Mouse (Mus musculus) thymus, postnatal 25 days (tissue): ENCODE measurements around the gene C3.

Experiments used
- DNase-seq: peaks from one replicate; pipeline ENCODE4 v3.0.0; 2022

The C3 gene

GRCm38 (mm10) chr17:57219167-57219883 lies 8.6 kb downstream of the C3 start:
- DNase-seq, result peak; percentile 82

GRCm38 (mm10) chr17:57218335-57218900 lies 9.5 kb downstream of the C3 start:
- no peak for DNase-seq

- no peak for DNase-seq
Measured at GRCm38 (mm10) chr17:57214676-57215387, 13.1 kb downstream of the C3 start.

- no peak for DNase-seq
Measured at GRCm38 (mm10) chr17:57211501-57211900, 16.4 kb downstream of the C3 start.

GRCm38 (mm10) chr17:57209330-57209729 lies 18.6 kb downstream of the C3 start:
- peak; percentile 70 for DNase-seq

- DNase-seq, result no peak
Measured at GRCm38 (mm10) chr17:57207938-57208337, 20.0 kb downstream of the C3 start.

GRCm38 (mm10) chr17:57201841-57202724 lies 25.9 kb downstream of the C3 start:
- no peak for DNase-seq

- DNase-seq, result no peak
Measured at GRCm38 (mm10) chr17:57198252-57198651, 29.7 kb downstream of the C3 start.

- DNase-seq, result no peak
Measured at GRCm38 (mm10) chr17:57195326-57196010, 32.5 kb downstream of the C3 start.

- DNase-seq, result peak; percentile 43
Measured at GRCm38 (mm10) chr17:57194771-57195170, 33.2 kb downstream of the C3 start.

GRCm38 (mm10) chr17:57194041-57194507 lies 33.9 kb downstream of the C3 start, which contains the start of gene Tnfsf14:
TSS of gene Tnfsf14 (minus strand) at chr17:57194177.
- DNase-seq, result peak; percentile 80

GRCm38 (mm10) chr17:57188510-57189192 lies 39.3 kb downstream of the C3 start:
- DNase-seq, result no peak

- no peak for DNase-seq
Measured at GRCm38 (mm10) chr17:57185641-57186040, 42.3 kb downstream of the C3 start.

- no peak for DNase-seq
Measured at GRCm38 (mm10) chr17:57182871-57183270, 45.1 kb downstream of the C3 start.

GRCm38 (mm10) chr17:57180363-57180762 lies 47.6 kb downstream of the C3 start:
- peak; percentile 79 for DNase-seq

GRCm38 (mm10) chr17:57173351-57173750 lies 54.6 kb downstream of the C3 start:
- DNase-seq, result no peak

GRCm38 (mm10) chr17:57172378-57172777 lies 55.6 kb downstream of the C3 start:
- DNase-seq, result no peak

GRCm38 (mm10) chr17:57170616-57171260 lies 57.2 kb downstream of the C3 start:
- no peak for DNase-seq

GRCm38 (mm10) chr17:57166800-57167791 lies 60.8 kb downstream of the C3 start:
- peak; percentile 84 for DNase-seq
